In the genomic region with DNA sequence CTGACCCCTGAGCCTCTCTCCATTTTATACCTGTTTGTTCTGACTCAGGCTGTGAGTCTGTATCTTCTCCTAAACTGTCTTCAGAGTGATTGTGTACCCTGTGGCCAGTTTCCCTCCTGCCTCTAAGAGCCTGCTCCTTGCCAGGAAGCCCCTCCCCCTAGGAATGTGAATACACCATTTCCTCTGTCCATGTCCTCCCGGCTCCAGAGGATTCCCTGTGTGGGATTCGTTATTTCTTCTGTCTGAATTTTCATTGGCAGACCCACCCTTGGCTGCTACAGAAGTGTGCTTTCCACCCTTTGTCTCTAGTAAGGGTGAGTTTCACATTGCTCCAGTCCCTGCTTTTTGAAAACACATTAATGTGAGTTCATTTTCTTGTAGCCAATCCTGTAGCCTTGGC, we compare ENCODE assay signal across 8 mouse cellular contexts. TPM values are rescaled to one million over a fixed set of nuclear protein-coding genes. Genes with fewer than 3 reads are reported as not detected.
DNase-seq lines count a peak whose midpoint lies in the region; ATAC-seq and TF ChIP-seq lines count a peak whose summit lies in the region.

No protein-coding gene starts in this region.

- H3K27me3 ChIP-seq in liver, adult 2 months (ENCODE audit: control insufficient read depth, insufficient read depth, low read length), result no peaks in the 10 kb centered on the region
- no peaks in the 10 kb centered on the region for H3K27me3 ChIP-seq in forebrain, embryonic 15.5 days
- no peaks in the 10 kb centered on the region for H3K27me3 ChIP-seq in hindbrain, postnatal 0 days (ENCODE audit: insufficient read depth, low read length)

- peak; percentile 67 for ATAC-seq in forebrain, embryonic 15.5 days (replicated peaks)
- 0 out of 2 replicates have a peak, but pooled peaks have one; percentile 53 for ATAC-seq in hindbrain, postnatal 0 days
- no peak for ATAC-seq in inflammation-experienced regulatory T-cells, adult 6 months
- no peak for ATAC-seq in erythroblast, adult 5-6 weeks (replicated peaks; ENCODE audit: low FRiP score, poor library complexity, severe bottlenecking)

- no peak for TF ChIP-seq CTCF in liver, adult 2 months (IDR thresholded peaks at IDR 0.05; ENCODE audit: low read depth, low read length)
- TF ChIP-seq CTCF in hindbrain, postnatal 0 days (IDR thresholded peaks at IDR 0.05; ENCODE audit: low read depth), result no peak

- WGBS in liver, adult 2 months, result 68% methylated on average over 2 of the region's 2 CpGs
- 3% methylated on average over 2 of the region's 2 CpGs for WGBS in forebrain, embryonic 15.5 days
- WGBS in hindbrain, postnatal 0 days, result 9% methylated on average over 2 of the region's 2 CpGs

- no peak overlapping the region for H3K4me2 ChIP-seq in forebrain, embryonic 15.5 days (replicated peaks)
- H3K4me2 ChIP-seq in hindbrain, postnatal 0 days (ENCODE audit: low read depth, low read length), result no peak overlapping the region; the same call in 1 of the 2 replicates

- H3K36me3 ChIP-seq in liver, adult 2 months (ENCODE audit: control insufficient read depth, insufficient read depth, low read length), result no peaks in the 10 kb centered on the region
- no peaks in the 10 kb centered on the region for H3K36me3 ChIP-seq in forebrain, embryonic 15.5 days
- no peaks in the 10 kb centered on the region; the same call in 1 of the 2 replicates for H3K36me3 ChIP-seq in hindbrain, postnatal 0 days (ENCODE audit: insufficient read depth, low read length)

- peaks cover 19% of the 10 kb centered on the region for H3K4me1 ChIP-seq in liver, adult 2 months (ENCODE audit: control insufficient read depth, insufficient read depth, low read length)
- peaks cover 37% of the 10 kb centered on the region for H3K4me1 ChIP-seq in forebrain, embryonic 15.5 days
- peaks cover 20% of the 10 kb centered on the region for H3K4me1 ChIP-seq in hindbrain, postnatal 0 days (ENCODE audit: insufficient read depth, low read length)

- no peak overlapping the region for H3K4me3 ChIP-seq in liver, adult 2 months (ENCODE audit: insufficient read depth, low read depth, low read length)
- no peak overlapping the region for H3K4me3 ChIP-seq in forebrain, embryonic 15.5 days
- no peak overlapping the region for H3K4me3 ChIP-seq in hindbrain, postnatal 0 days (ENCODE audit: low read length)

- DNase-seq in liver, adult 2 months (ENCODE audit: extremely low read depth, low read depth, low spot score), result no peak
- no peak for DNase-seq in liver
- DNase-seq in hindbrain, postnatal 0 days (ENCODE audit: low spot score), result peak; percentile 67
- peak; percentile 92 for DNase-seq in lung, postnatal 10 days
- DNase-seq in cerebellum, adult 11 months, result no peak

- no peaks in the 10 kb centered on the region for H3K79me2 ChIP-seq in liver, adult 2 months (ENCODE audit: control insufficient read depth, insufficient read depth, low read length)

- H3K27ac ChIP-seq in liver, adult 2 months (replicated peaks; ENCODE audit: insufficient read depth, low read depth, low read length), result peak overlapping the region; percentile 37
- H3K27ac ChIP-seq in forebrain, embryonic 15.5 days (replicated peaks), result peak overlapping the region; percentile 61
- H3K27ac ChIP-seq in hindbrain, postnatal 0 days, result peak overlapping the region; percentile 62; the same call in 1 of the 2 replicates

- no peak for TF ChIP-seq POLR2A in liver, adult 2 months (IDR thresholded peaks at IDR 0.05; ENCODE audit: extremely low read depth, insufficient read depth, low read length)

- no peaks in the 10 kb centered on the region for H3K9me3 ChIP-seq in forebrain, embryonic 15.5 days
- no peaks in the 10 kb centered on the region for H3K9me3 ChIP-seq in hindbrain, postnatal 0 days (ENCODE audit: low read length)

- H3K9ac ChIP-seq in liver, adult 2 months (ENCODE audit: low read depth, low read length), result no peak overlapping the region
- H3K9ac ChIP-seq in forebrain, embryonic 15.5 days (replicated peaks), result no peak overlapping the region
- no peak overlapping the region for H3K9ac ChIP-seq in hindbrain, postnatal 0 days (replicated peaks; ENCODE audit: low read length)

RNA-seq across cellular contexts. Expression of a gene that starts 35.4 kb away (rescaled TPM):
- total RNA-seq in liver, adult 2 months (2014; rRNA removed), result 1.1 and 1.8 TPM in 2 replicates
- 3.8 and 4.3 TPM in 2 replicates for polyA plus RNA-seq in liver, adult 2 months (2012; rRNA removed)
- 2.1 and 2.2 TPM in 2 replicates for polyA plus RNA-seq in forebrain, embryonic 15.5 days (2015; fragmentation: Nextera tagmentation; extraction: Ambion mirVana)
- 8.5 and 12.9 TPM in 2 replicates for total RNA-seq in hindbrain, postnatal 0 days (2014; rRNA removed)
- polyA plus RNA-seq in hindbrain, postnatal 0 days (2015; fragmentation: Nextera tagmentation; extraction: Ambion mirVana), result 1.7 TPM in 2 replicates
- under 1 TPM; 0.21 to 0.50 (median 0.38) TPM for polyA plus RNA-seq in inflammation-experienced regulatory T-cells, adult 6 months (2017; shearing (Covaris generic))
- not detected in 2 replicates for total RNA-seq in erythroblast, adult 5-6 weeks (2015; ENCODE audit: low replicate concordance)
- not detected in 2 replicates for total RNA-seq in erythroblast, adult 5-6 weeks (2017; ENCODE audit: low replicate concordance)

RNA-seq across cellular contexts. Expression of a gene that starts 44.7 kb away (rescaled TPM):
- total RNA-seq in liver, adult 2 months (2014; rRNA removed), result 6.7 and 6.9 TPM in 2 replicates
- 5.7 and 8.0 TPM in 2 replicates for polyA plus RNA-seq in liver, adult 2 months (2012; rRNA removed)
- 15.4 and 21.6 TPM in 2 replicates for polyA plus RNA-seq in forebrain, embryonic 15.5 days (2015; fragmentation: Nextera tagmentation; extraction: Ambion mirVana)
- 11.0 and 17.6 TPM in 2 replicates for total RNA-seq in hindbrain, postnatal 0 days (2014; rRNA removed)
- polyA plus RNA-seq in hindbrain, postnatal 0 days (2015; fragmentation: Nextera tagmentation; extraction: Ambion mirVana), result 11.7 and 15.7 TPM in 2 replicates
- 10 to 100 TPM; 27.9 to 36.4 (median 32.7) TPM for polyA plus RNA-seq in inflammation-experienced regulatory T-cells, adult 6 months (2017; shearing (Covaris generic))
- 1.9 and 6.7 TPM in 2 replicates for total RNA-seq in erythroblast, adult 5-6 weeks (2015; ENCODE audit: low replicate concordance)
- 4.6 and 5.7 TPM in 2 replicates for total RNA-seq in erythroblast, adult 5-6 weeks (2017; ENCODE audit: low replicate concordance)

RNA-seq across cellular contexts. Expression of a gene that starts 57.1 kb away (rescaled TPM):
- 11.3 and 14.2 TPM in 2 replicates for total RNA-seq in liver, adult 2 months (2014; rRNA removed)
- 49.1 and 53.5 TPM in 2 replicates for polyA plus RNA-seq in liver, adult 2 months (2012; rRNA removed)
- 14.8 and 16.2 TPM in 2 replicates for polyA plus RNA-seq in forebrain, embryonic 15.5 days (2015; fragmentation: Nextera tagmentation; extraction: Ambion mirVana)
- 31.3 and 39.2 TPM in 2 replicates for total RNA-seq in hindbrain, postnatal 0 days (2014; rRNA removed)
- polyA plus RNA-seq in hindbrain, postnatal 0 days (2015; fragmentation: Nextera tagmentation; extraction: Ambion mirVana), result 13.5 and 13.6 TPM in 2 replicates
- 10 to 100 TPM in 2 of 3 experiments, 1 to 10 TPM in 1; 4.0 to 15.3 (median 11.7) TPM for polyA plus RNA-seq in inflammation-experienced regulatory T-cells, adult 6 months (2017; shearing (Covaris generic))
- 0.58 and 4.2 TPM in 2 replicates for total RNA-seq in erythroblast, adult 5-6 weeks (2015; ENCODE audit: low replicate concordance)
- 3.6 and 4.5 TPM in 2 replicates for total RNA-seq in erythroblast, adult 5-6 weeks (2017; ENCODE audit: low replicate concordance)

RNA-seq across cellular contexts. Expression of a gene that starts 59.6 kb away (rescaled TPM):
- total RNA-seq in liver, adult 2 months (2014; rRNA removed), result 1.3 and 2.4 TPM in 2 replicates
- polyA plus RNA-seq in liver, adult 2 months (2012; rRNA removed), result 9.5 and 10.0 TPM in 2 replicates
- polyA plus RNA-seq in forebrain, embryonic 15.5 days (2015; fragmentation: Nextera tagmentation; extraction: Ambion mirVana), result 5.6 and 6.9 TPM in 2 replicates
- 13.0 and 13.4 TPM in 2 replicates for total RNA-seq in hindbrain, postnatal 0 days (2014; rRNA removed)
- polyA plus RNA-seq in hindbrain, postnatal 0 days (2015; fragmentation: Nextera tagmentation; extraction: Ambion mirVana), result 9.9 and 10.7 TPM in 2 replicates
- polyA plus RNA-seq in inflammation-experienced regulatory T-cells, adult 6 months (2017; shearing (Covaris generic)), result 1 to 10 TPM; 1.3 to 2.5 (median 2.2) TPM
- total RNA-seq in erythroblast, adult 5-6 weeks (2015; ENCODE audit: low replicate concordance), result not detected in 2 replicates
- not detected in 2 replicates for total RNA-seq in erythroblast, adult 5-6 weeks (2017; ENCODE audit: low replicate concordance)

Comparison
In these comparisons a context has a peak if more than half of its experiments do, and no peak if none do; other contexts are left out.
1. DNase-seq: peak in hindbrain, postnatal 0 days (single experiment) and lung, postnatal 10 days (single experiment); none in liver, adult 2 months (single experiment), liver (single experiment) and cerebellum, adult 11 months (single experiment).
2. ATAC-seq: peak in forebrain, embryonic 15.5 days (single experiment) and hindbrain, postnatal 0 days (single experiment); none in inflammation-experienced regulatory T-cells, adult 6 months (single experiment) and erythroblast, adult 5-6 weeks (single experiment).
3. Peak in every context shown above with its lines, with median percentiles within 50 percentile points of each other: H3K27ac ChIP-seq.